Mouse (Mus musculus) midbrain, embryonic 11.5 days (tissue): ENCODE measurements around the gene Manf. TPM values are rescaled to one million over a fixed set of nuclear protein-coding genes. Genes with fewer than 3 reads are reported as not detected.

ENCODE experiments used
- ATAC-seq: fragments of 200-750 bp; cut with Nextera tagmentation; 2 replicates; pipeline ENCODE4 v1.8.0; 2017; ENCODE audit warnings: moderate TSS enrichment, moderate library complexity; ENCODE audit not compliant: low FRiP score
- DNase-seq: peaks from one replicate; pipeline ENCODE4 v3.0.0; 2015; ENCODE audit warnings: low spot score; ENCODE audit errors: missing footprints
- H3K27ac ChIP-seq: fragments of 300-500 bp; sonication (generic); 2 replicates; pipeline ENCODE4 v1.5.1; 2014; ENCODE audit warnings: low read depth, low read length
- H3K27me3 ChIP-seq: fragments of 300-500 bp; sonication (generic); 2 replicates; pipeline ENCODE4 v1.6.1; 2014; ENCODE audit warnings: mild to moderate bottlenecking, low read length, moderate library complexity, mixed read lengths; ENCODE audit not compliant: control insufficient read depth, insufficient read depth
- H3K36me3 ChIP-seq: fragments of 300-500 bp; sonication (generic); 2 replicates; pipeline ENCODE4 v1.6.1; 2014; ENCODE audit warnings: mild to moderate bottlenecking, low read length, moderate library complexity, mixed read lengths; ENCODE audit not compliant: control insufficient read depth, insufficient read depth
- H3K4me1 ChIP-seq: fragments of 300-500 bp; sonication (generic); 2 replicates; pipeline ENCODE4 v1.6.1; 2014; ENCODE audit warnings: low read length; ENCODE audit not compliant: control insufficient read depth, insufficient read depth
- H3K4me2 ChIP-seq: fragments of 300-500 bp; sonication (generic); 2 replicates; pipeline ENCODE4 v1.6.1; 2014; ENCODE audit warnings: mild to moderate bottlenecking, moderate library complexity
- H3K4me3 ChIP-seq: fragments of 300-500 bp; sonication (generic); 2 replicates; pipeline ENCODE4 v1.5.1; 2014; ENCODE audit warnings: low read depth, low read length
- H3K9ac ChIP-seq: fragments of 300-500 bp; sonication (generic); 2 replicates; pipeline ENCODE4 v1.6.1; 2014; ENCODE audit warnings: low read length
- H3K9me3 ChIP-seq: fragments of 300-500 bp; sonication (generic); 2 replicates; pipeline ENCODE4 v1.6.1; 2016; ENCODE audit warnings: low read length; ENCODE audit not compliant: control insufficient read depth
- WGBS: fragments of 180-500 bp; shearing (Covaris S2); extraction: QIAGEN DNeasy Blood & Tissue Kit; methylation state at CpG from one replicate; pipeline ENCODE4 v1.1.7; 2014; 5-methylcytosine and 5-hydroxymethylcytosine counted together
- polyA plus RNA-seq: library from polyadenylated mRNA; unstranded; fragments of >200 nt; fragmentation: Nextera tagmentation; extraction: Ambion mirVana; gene quantifications from 2 replicates; pipeline ENCODE4 v1.2.1, GENCODE M21; 2014

Gene Manf
- polyA plus RNA-seq, result 278 and 281 TPM in 2 replicates

DNA sequence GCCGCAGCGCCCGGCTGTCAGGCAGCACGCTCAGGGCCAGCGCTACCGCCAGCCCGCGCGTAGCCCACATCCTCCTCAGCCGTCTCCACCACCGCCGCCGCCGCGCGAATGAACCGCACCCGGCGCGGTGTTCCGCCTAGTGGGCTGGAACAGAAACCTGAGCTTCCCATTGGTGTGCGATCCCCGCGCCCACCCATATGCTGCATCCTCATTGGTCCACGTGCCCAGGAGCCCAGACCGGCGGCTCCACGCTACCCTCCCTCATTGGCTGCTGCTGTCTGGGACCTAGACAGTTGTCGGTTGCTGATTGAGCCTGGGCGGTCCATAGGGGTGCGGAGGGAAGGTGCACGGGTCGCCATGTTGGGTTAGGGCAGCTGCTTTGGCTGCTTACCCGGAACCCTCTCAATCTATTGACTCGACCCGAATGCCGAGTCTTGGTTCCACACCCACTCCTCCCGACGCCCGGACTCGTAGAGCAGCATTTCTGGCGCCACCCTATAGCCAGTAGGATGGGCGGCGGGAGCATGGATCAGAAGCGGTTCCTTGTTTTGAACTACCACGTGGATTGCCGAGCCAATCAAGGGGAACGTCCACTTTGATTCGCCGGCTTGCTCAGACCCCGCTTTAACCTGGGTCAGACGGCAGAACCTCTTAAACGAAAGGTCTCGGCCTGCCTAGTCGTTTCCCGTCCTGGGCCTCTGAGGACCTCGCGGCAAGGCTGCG is at the start of gene Manf:
Gene Manf, minus strand, starts transcription at position 151 of the 723 bp plus-strand sequence.
- Histone ChIP-seq H3K27me3 (no peaks in the 10 kb centered on the region), H3K9ac (peak within 1 kb of the TSS; percentile 84), H3K4me1 (peaks cover 22% of the 10 kb centered on the region), H3K27ac (peak within 1 kb of the TSS; percentile 80), H3K9me3 (no peaks in the 10 kb centered on the region), H3K36me3 (peaks cover 18% of the 10 kb centered on the region), H3K4me3 (peak within 1 kb of the TSS; percentile 72), H3K4me2 (peak within 1 kb of the TSS; percentile 83)
- under 1% methylated on average over 59 of the region's 59 CpGs for WGBS
- peak; percentile 99 for DNase-seq
- peak; percentile 98 for ATAC-seq

GRCm38 (mm10) chr9:106934998-106935397 is 43.2 kb upstream of the Manf start:
- 97% methylated on average over 1 of the region's 1 CpGs for WGBS
- no peak overlapping the region for H3K4me3 ChIP-seq
- H3K9ac ChIP-seq, result no peak overlapping the region
- ATAC-seq, result no peak
- no peaks in the 10 kb centered on the region for H3K9me3 ChIP-seq
- no peak overlapping the region for H3K4me2 ChIP-seq
- H3K36me3 ChIP-seq, result no peaks in the 10 kb centered on the region
- no peak overlapping the region for H3K27ac ChIP-seq
- DNase-seq, result no peak
- H3K4me1 ChIP-seq, result no peaks in the 10 kb centered on the region
- no peaks in the 10 kb centered on the region for H3K27me3 ChIP-seq

DNA sequence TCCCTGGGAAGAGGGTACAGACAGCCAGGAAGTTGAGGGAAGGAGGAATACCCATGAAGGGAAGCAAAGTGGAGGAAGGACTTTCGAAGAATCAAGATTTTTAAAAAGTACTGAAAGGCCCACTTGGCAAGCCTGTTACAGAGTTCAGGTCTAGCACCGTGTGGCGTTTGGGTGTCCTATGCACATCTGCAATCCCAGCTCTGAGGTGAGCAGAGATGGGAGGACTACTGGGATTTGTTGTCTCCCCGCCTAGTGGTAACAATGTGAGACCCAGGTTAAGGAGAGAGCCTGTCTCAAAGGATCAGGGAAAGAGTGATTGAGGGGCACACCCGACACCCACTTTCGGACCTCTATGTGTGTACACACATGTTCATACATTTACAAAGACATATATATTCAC is 23.1 kb upstream of the Manf start:
- no peak overlapping the region for H3K4me2 ChIP-seq
- no peaks in the 10 kb centered on the region for H3K27me3 ChIP-seq
- H3K4me1 ChIP-seq, result no peaks in the 10 kb centered on the region
- H3K4me3 ChIP-seq, result no peak overlapping the region
- WGBS, result 93% methylated on average over 6 of the region's 6 CpGs
- no peak overlapping the region for H3K9ac ChIP-seq
- H3K9me3 ChIP-seq, result no peaks in the 10 kb centered on the region
- H3K36me3 ChIP-seq, result no peaks in the 10 kb centered on the region
- no peak for ATAC-seq
- DNase-seq, result no peak
- H3K27ac ChIP-seq, result no peak overlapping the region

GRCm38 (mm10) chr9:106913759-106914158 is 22.0 kb upstream of the Manf start:
- H3K27ac ChIP-seq, result no peak overlapping the region
- ATAC-seq, result no peak
- H3K36me3 ChIP-seq, result no peaks in the 10 kb centered on the region
- H3K4me1 ChIP-seq, result no peaks in the 10 kb centered on the region
- no peak overlapping the region for H3K4me3 ChIP-seq
- no peak overlapping the region for H3K4me2 ChIP-seq
- 32% methylated on average over 1 of the region's 1 CpGs for WGBS
- H3K9me3 ChIP-seq, result no peaks in the 10 kb centered on the region
- H3K27me3 ChIP-seq, result no peaks in the 10 kb centered on the region
- DNase-seq, result no peak
- no peak overlapping the region for H3K9ac ChIP-seq

- no peak overlapping the region for H3K4me2 ChIP-seq
- H3K9me3 ChIP-seq, result no peaks in the 10 kb centered on the region
- no peak for DNase-seq
- no peak overlapping the region for H3K4me3 ChIP-seq
- no peaks in the 10 kb centered on the region for H3K4me1 ChIP-seq
- 87% methylated on average over 1 of the region's 1 CpGs for WGBS
- H3K27me3 ChIP-seq, result no peaks in the 10 kb centered on the region
- no peak overlapping the region for H3K9ac ChIP-seq
- no peak overlapping the region for H3K27ac ChIP-seq
- ATAC-seq, result no peak
- H3K36me3 ChIP-seq, result no peaks in the 10 kb centered on the region
Measured at GRCm38 (mm10) chr9:106911624-106912023, 19.8 kb upstream of the Manf start.

GRCm38 (mm10) chr9:106908715-106909114 is 16.9 kb upstream of the Manf start:
- Histone ChIP-seq H3K27me3 (no peaks in the 10 kb centered on the region), H3K9ac (no peak overlapping the region), H3K27ac (no peak overlapping the region), H3K36me3 (no peaks in the 10 kb centered on the region), H3K4me2 (no peak overlapping the region), H3K4me3 (no peak overlapping the region), H3K9me3 (no peaks in the 10 kb centered on the region), H3K4me1 (no peaks in the 10 kb centered on the region)
- no peak for DNase-seq
- ATAC-seq, result no peak
- WGBS, result 67% methylated on average over 5 of the region's 5 CpGs

DNA sequence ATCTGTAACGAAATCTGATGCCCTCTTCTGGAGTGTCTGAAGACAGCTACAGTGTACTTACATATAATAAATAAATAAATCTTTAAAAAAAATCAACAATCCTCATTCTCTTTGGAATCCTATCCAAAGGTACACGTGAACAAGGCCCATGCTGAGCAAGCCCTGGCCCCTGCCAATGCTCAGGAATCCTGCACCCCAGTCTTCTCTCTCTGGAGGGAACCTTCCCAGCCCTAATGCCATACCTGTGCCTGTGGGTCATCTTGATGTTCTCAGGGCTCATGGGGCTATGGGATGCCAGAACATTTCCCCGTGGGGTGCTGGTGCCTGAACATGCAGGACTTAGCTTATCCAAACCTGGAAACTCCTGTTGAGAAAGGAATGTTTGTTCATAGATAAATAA is 16.4 kb upstream of the Manf start:
- ATAC-seq, result no peak
- H3K27ac ChIP-seq, result no peak overlapping the region
- DNase-seq, result no peak
- no peaks in the 10 kb centered on the region for H3K36me3 ChIP-seq
- H3K27me3 ChIP-seq, result no peaks in the 10 kb centered on the region
- no peak overlapping the region for H3K4me3 ChIP-seq
- H3K4me1 ChIP-seq, result no peaks in the 10 kb centered on the region
- H3K4me2 ChIP-seq, result no peak overlapping the region
- H3K9ac ChIP-seq, result no peak overlapping the region
- H3K9me3 ChIP-seq, result no peaks in the 10 kb centered on the region
- WGBS, result 75% methylated on average over 3 of the region's 3 CpGs

DNA sequence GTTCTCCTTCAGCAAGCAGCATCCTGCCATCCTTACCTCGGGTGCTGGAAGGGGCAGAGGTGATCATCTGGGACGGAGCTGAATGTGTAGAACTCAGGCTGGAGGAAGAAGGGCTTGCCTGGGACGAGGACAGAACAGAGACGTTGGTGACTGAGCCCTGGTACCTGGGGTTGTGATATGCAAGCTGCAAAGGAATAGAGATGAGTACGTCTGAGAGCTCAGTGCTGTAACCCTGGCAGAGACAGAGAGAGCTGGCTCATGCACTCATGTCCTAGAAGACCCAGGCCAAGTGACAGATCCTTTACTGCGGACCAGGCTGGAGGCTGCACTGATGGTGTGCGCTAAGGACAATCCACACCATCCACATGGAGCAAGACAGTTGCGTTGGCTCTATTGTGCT is 14.8 kb upstream of the Manf start:
- no peak for DNase-seq
- Histone ChIP-seq H3K27ac (no peak overlapping the region), H3K4me2 (no peak overlapping the region), H3K9ac (no peak overlapping the region), H3K4me3 (no peak overlapping the region), H3K27me3 (no peaks in the 10 kb centered on the region), H3K36me3 (no peaks in the 10 kb centered on the region), H3K9me3 (no peaks in the 10 kb centered on the region), H3K4me1 (no peaks in the 10 kb centered on the region)
- WGBS, result 85% methylated on average over 8 of the region's 8 CpGs
- ATAC-seq, result no peak

GRCm38 (mm10) chr9:106903791-106904134 is 12.0 kb upstream of the Manf start:
- ATAC-seq (no peak), DNase-seq (no peak)
- H3K4me1 ChIP-seq, result no peaks in the 10 kb centered on the region
- H3K4me2 ChIP-seq, result no peak overlapping the region
- no peak overlapping the region for H3K27ac ChIP-seq
- H3K36me3 ChIP-seq, result no peaks in the 10 kb centered on the region
- H3K4me3 ChIP-seq, result no peak overlapping the region
- no peaks in the 10 kb centered on the region for H3K27me3 ChIP-seq
- no peaks in the 10 kb centered on the region for H3K9me3 ChIP-seq
- WGBS, result 25% methylated on average over 1 of the region's 1 CpGs
- H3K9ac ChIP-seq, result no peak overlapping the region
